Mouse (Mus musculus) ES-Bruce4 (cell line): Measurements from ENCODE around the gene 4930539E08Rik. TPM values are rescaled to one million over a fixed set of nuclear protein-coding genes. Genes with fewer than 3 reads are reported as not detected.
A peak's percentile ranks its signal among the peaks of the same experiment; 100 is the strongest.

ENCODE experiments used
- H3K27ac ChIP-seq: 2 replicates; pipeline ENCODE4 v1.5.1; 2012; ENCODE audit warnings: low read length, inconsistent platforms; ENCODE audit not compliant: insufficient read depth
- H3K27me3 ChIP-seq: 2 replicates; pipeline ENCODE4 v1.6.1; 2012; ENCODE audit warnings: mild to moderate bottlenecking, low read length, inconsistent platforms; ENCODE audit not compliant: control insufficient read depth, poor library complexity, insufficient read depth, severe bottlenecking
- H3K36me3 ChIP-seq: 2 replicates; pipeline ENCODE4 v1.6.1; 2012; ENCODE audit warnings: inconsistent platforms, mild to moderate bottlenecking, low read length, moderate library complexity; ENCODE audit not compliant: control insufficient read depth, poor library complexity, insufficient read depth, severe bottlenecking
- H3K4me1 ChIP-seq: one replicate; pipeline ENCODE4 v1.8.1; 2011; ENCODE audit warnings: low read length; ENCODE audit not compliant: control insufficient read depth, insufficient read depth
- H3K4me3 ChIP-seq: 2 replicates; pipeline ENCODE4 v1.5.1; 2011; ENCODE audit warnings: low read depth, mild to moderate bottlenecking, low read length
- H3K9ac ChIP-seq: 2 replicates; pipeline ENCODE4 v1.6.1; 2012; ENCODE audit warnings: low read depth, mild to moderate bottlenecking, inconsistent platforms; ENCODE audit not compliant: poor library complexity, severe bottlenecking
- H3K9me3 ChIP-seq: replicated peaks from 2 replicates; pipeline ENCODE4 v1.6.1; 2012; ENCODE audit warnings: mild to moderate bottlenecking, low read length, inconsistent platforms; ENCODE audit not compliant: control insufficient read depth, poor library complexity, insufficient read depth, severe bottlenecking
- CTCF ChIP-seq: IDR thresholded peaks from one replicate; pipeline ENCODE4 v1.8.1; 2011; ENCODE audit warnings: low read depth, low read length
- EP300 ChIP-seq: IDR thresholded peaks from 2 replicates; pipeline ENCODE4 v1.6.1; 2011; ENCODE audit warnings: low read depth, low read length; ENCODE audit not compliant: insufficient read depth
- POLR2A ChIP-seq: IDR thresholded peaks from one replicate; pipeline ENCODE4 v1.8.1; 2011; ENCODE audit warnings: low read length; ENCODE audit not compliant: insufficient read depth
- polyA plus RNA-seq: library from polyadenylated mRNA; stranded (reverse); fragments of >200 nt; gene quantifications from 2 replicates; pipeline ENCODE4 v1.2.4, GENCODE M21; 2011; ENCODE audit warnings: low read depth; ENCODE audit not compliant: missing spikeins, insufficient read depth, insufficient read length

The 4930539E08Rik gene
- polyA plus RNA-seq, 1 experiment: 1.5 TPM

GRCm38 (mm10) chr17:28913940-28914339, 1.2 kb downstream of the 4930539E08Rik start:
- no peak for TF ChIP-seq POLR2A
- TF ChIP-seq CTCF: no peak
- TF ChIP-seq EP300: no peak
- Histone ChIP-seq H3K9ac (no peak overlapping the region), H3K4me3 (no peak overlapping the region), H3K27me3 (no peaks in the 10 kb centered on the region), H3K9me3 (no peaks in the 10 kb centered on the region), H3K27ac (no peak overlapping the region), H3K4me1 (no peaks in the 10 kb centered on the region), H3K36me3 (no peaks in the 10 kb centered on the region)

GRCm38 (mm10) chr17:28913200-28913599, 1.9 kb downstream of the 4930539E08Rik start:
- no peak overlapping the region for H3K9ac ChIP-seq
- H3K4me3 ChIP-seq: no peak overlapping the region
- H3K36me3 ChIP-seq: no peaks in the 10 kb centered on the region
- H3K27me3 ChIP-seq: no peaks in the 10 kb centered on the region
- no peak overlapping the region for H3K27ac ChIP-seq
- TF ChIP-seq CTCF (no peak), EP300 (no peak), POLR2A (no peak)
- no peaks in the 10 kb centered on the region for H3K9me3 ChIP-seq
- no peaks in the 10 kb centered on the region for H3K4me1 ChIP-seq

GRCm38 (mm10) chr17:28910139-28910538, 5.0 kb downstream of the 4930539E08Rik start:
- Histone ChIP-seq H3K27ac (no peak overlapping the region), H3K9me3 (no peaks in the 10 kb centered on the region), H3K27me3 (no peaks in the 10 kb centered on the region), H3K4me3 (peak overlapping the region; percentile 41), H3K36me3 (no peaks in the 10 kb centered on the region), H3K9ac (peak overlapping the region; percentile 58), H3K4me1 (no peaks in the 10 kb centered on the region)
- TF ChIP-seq CTCF: peak; percentile 31
- no peak for TF ChIP-seq POLR2A

- Histone ChIP-seq H3K27me3 (no peaks in the 10 kb centered on the region), H3K27ac (no peak overlapping the region), H3K4me1 (no peaks in the 10 kb centered on the region), H3K9me3 (no peaks in the 10 kb centered on the region), H3K36me3 (no peaks in the 10 kb centered on the region), H3K9ac (peak overlapping the region; percentile 58), H3K4me3 (peak overlapping the region; percentile 41)
- TF ChIP-seq EP300 (no peak), CTCF (peak; percentile 73)
Measured at GRCm38 (mm10) chr17:28909252-28909941, 5.7 kb downstream of the 4930539E08Rik start.

GRCm38 (mm10) chr17:28907959-28908358, 7.2 kb downstream of the 4930539E08Rik start:
- H3K27ac ChIP-seq: no peak overlapping the region
- no peaks in the 10 kb centered on the region for H3K27me3 ChIP-seq
- H3K9me3 ChIP-seq: no peaks in the 10 kb centered on the region
- H3K9ac ChIP-seq: no peak overlapping the region
- H3K4me1 ChIP-seq: no peaks in the 10 kb centered on the region
- no peaks in the 10 kb centered on the region for H3K36me3 ChIP-seq
- TF ChIP-seq EP300 (no peak), CTCF (no peak), POLR2A (no peak)
- no peak overlapping the region for H3K4me3 ChIP-seq

- Histone ChIP-seq H3K9ac (peak overlapping the region; percentile 44), H3K27ac (no peak overlapping the region), H3K4me1 (no peaks in the 10 kb centered on the region), H3K4me3 (peak overlapping the region; percentile 2; the same call in 1 of the 2 replicates), H3K9me3 (no peaks in the 10 kb centered on the region), H3K36me3 (no peaks in the 10 kb centered on the region), H3K27me3 (no peaks in the 10 kb centered on the region)
- TF ChIP-seq POLR2A (no peak), CTCF (no peak), EP300 (no peak)
Measured at GRCm38 (mm10) chr17:28905377-28905916, 9.7 kb downstream of the 4930539E08Rik start.
